Mouse (Mus musculus) cerebellum, adult 2 months (tissue): ENCODE results near the gene Usp10. TPM values are rescaled to one million over a fixed set of nuclear protein-coding genes. Genes with fewer than 3 reads are reported as not detected.

ENCODE experiments used
- DNase-seq, 2 experiments: peaks; one replicate each; pipeline ENCODE4 v3.0.0; 2021
- H3K27ac ChIP-seq: fragments of 200-500 bp; 2 replicates; pipeline ENCODE4 v1.5.1; 2012; ENCODE audit warnings: low read length, control low read depth, inconsistent platforms; ENCODE audit not compliant: insufficient read depth
- H3K27me3 ChIP-seq: fragments of 200-500 bp; 2 replicates; pipeline ENCODE4 v1.6.1; 2012; ENCODE audit warnings: inconsistent platforms, mild to moderate bottlenecking, low read length, moderate library complexity; ENCODE audit not compliant: control insufficient read depth, insufficient read depth
- H3K4me1 ChIP-seq: fragments of 200-500 bp; 2 replicates; pipeline ENCODE4 v1.6.1; 2011; ENCODE audit warnings: low read length; ENCODE audit not compliant: control insufficient read depth, insufficient read depth
- H3K4me3 ChIP-seq: fragments of 200-500 bp; replicated peaks from 2 replicates; pipeline ENCODE3; 2011; ENCODE audit warnings: mild to moderate bottlenecking, low read depth, low read length, control low read depth; ENCODE audit not compliant: insufficient read depth
- CTCF ChIP-seq: fragments of 200-500 bp; IDR thresholded peaks from 2 replicates; pipeline ENCODE4 v1.5.1; 2011; ENCODE audit warnings: low read depth, mild to moderate bottlenecking, control low read depth, low read length, moderate library complexity, borderline replicate concordance; ENCODE audit not compliant: insufficient read depth
- POLR2A ChIP-seq: fragments of 200-500 bp; IDR thresholded peaks from 2 replicates; pipeline ENCODE4 v1.6.1; 2011; ENCODE audit warnings: low read length, control low read depth, borderline replicate concordance; ENCODE audit not compliant: insufficient read depth
- WGBS: fragments of 180-500 bp; shearing (Covaris S2); methylation state at CpG from one replicate; pipeline ENCODE4 v1.1.7; 2018; 5-methylcytosine and 5-hydroxymethylcytosine counted together
- polyA plus RNA-seq: library from polyadenylated mRNA; depleted of rRNA; stranded (reverse); fragments of >200 nt; gene quantifications from 2 replicates; pipeline ENCODE4 v1.2.3, GENCODE M21; 2012

Usp10 gene
- polyA plus RNA-seq, 1 experiment = 110 TPM

GRCm38 (mm10) chr8:119967435-119967834 lies 57.3 kb downstream of the Usp10 start:
- Histone ChIP-seq H3K27me3 (no peaks in the 10 kb centered on the region), H3K27ac (no peak overlapping the region), H3K4me1 (no peaks in the 10 kb centered on the region; the same call in 1 of the 2 replicates), H3K4me3 (no peak overlapping the region)
- TF ChIP-seq POLR2A (no peak), CTCF (no peak)
- WGBS = 92% methylated on average over 9 of the region's 9 CpGs
- DNase-seq = no peak

- no peaks in the 10 kb centered on the region for H3K27me3 ChIP-seq
- TF ChIP-seq POLR2A = no peak
- TF ChIP-seq CTCF = no peak
- H3K4me1 ChIP-seq = no peaks in the 10 kb centered on the region
- DNase-seq = no peak
- no peak overlapping the region for H3K27ac ChIP-seq
- no peak overlapping the region for H3K4me3 ChIP-seq
- WGBS = 45% methylated on average over 9 of the region's 9 CpGs
These were observed 60.0 kb downstream of the Usp10 start for GRCm38 (mm10) chr8:119970169-119970568.

- Histone ChIP-seq H3K27ac (no peak overlapping the region), H3K4me3 (no peak overlapping the region), H3K4me1 (no peaks in the 10 kb centered on the region), H3K27me3 (no peaks in the 10 kb centered on the region)
- 74% methylated on average over 12 of the region's 12 CpGs for WGBS
- TF ChIP-seq CTCF (no peak), POLR2A (no peak)
- DNase-seq = no peak
These were observed 62.4 kb downstream of the Usp10 start for GRCm38 (mm10) chr8:119972558-119972957.

GRCm38 (mm10) chr8:119978770-119979381 lies 68.7 kb downstream of the Usp10 start:
- Histone ChIP-seq H3K4me1 (peaks cover 9% of the 10 kb centered on the region; the same call in 1 of the 2 replicates), H3K4me3 (no peak overlapping the region), H3K27me3 (no peaks in the 10 kb centered on the region), H3K27ac (no peak overlapping the region)
- DNase-seq = peak; percentile 25 to 38
- 19% methylated on average over 11 of the region's 11 CpGs for WGBS
- TF ChIP-seq CTCF = no peak
- TF ChIP-seq POLR2A = no peak

GRCm38 (mm10) chr8:119981253-119981652 lies 71.1 kb downstream of the Usp10 start:
- Histone ChIP-seq H3K27me3 (no peaks in the 10 kb centered on the region), H3K4me3 (no peak overlapping the region), H3K4me1 (peaks cover 9% of the 10 kb centered on the region; the same call in 1 of the 2 replicates), H3K27ac (no peak overlapping the region)
- 85% methylated on average over 4 of the region's 4 CpGs for WGBS
- DNase-seq = no peak
- no peak for TF ChIP-seq CTCF
- TF ChIP-seq POLR2A = no peak

GRCm38 (mm10) chr8:119984085-119984484 lies 73.9 kb downstream of the Usp10 start:
- no peak overlapping the region for H3K4me3 ChIP-seq
- DNase-seq = no peak
- H3K27me3 ChIP-seq = no peaks in the 10 kb centered on the region
- TF ChIP-seq CTCF = 0 out of 2 replicates have a peak, but pooled peaks have one; percentile 22
- TF ChIP-seq POLR2A = no peak
- H3K4me1 ChIP-seq = peaks cover 12% of the 10 kb centered on the region
- no peak overlapping the region for H3K27ac ChIP-seq

- peaks cover 8% of the 10 kb centered on the region for H3K4me1 ChIP-seq
- 80% methylated on average over 5 of the region's 5 CpGs for WGBS
- H3K27ac ChIP-seq = no peak overlapping the region
- no peak for TF ChIP-seq POLR2A
- TF ChIP-seq CTCF = no peak
- no peak for DNase-seq
- H3K27me3 ChIP-seq = no peaks in the 10 kb centered on the region
- H3K4me3 ChIP-seq = no peak overlapping the region
These were observed 76.0 kb downstream of the Usp10 start for GRCm38 (mm10) chr8:119986174-119986573.

GRCm38 (mm10) chr8:119988087-119988486 lies 77.9 kb downstream of the Usp10 start:
- Histone ChIP-seq H3K27ac (no peak overlapping the region), H3K4me1 (peaks cover 8% of the 10 kb centered on the region), H3K4me3 (no peak overlapping the region), H3K27me3 (no peaks in the 10 kb centered on the region; the same call in 1 of the 2 replicates)
- TF ChIP-seq POLR2A = no peak
- TF ChIP-seq CTCF = no peak
- DNase-seq = peak; percentile 51 to 62
- WGBS = 13% methylated on average over 15 of the region's 15 CpGs
